In the genomic region with DNA sequence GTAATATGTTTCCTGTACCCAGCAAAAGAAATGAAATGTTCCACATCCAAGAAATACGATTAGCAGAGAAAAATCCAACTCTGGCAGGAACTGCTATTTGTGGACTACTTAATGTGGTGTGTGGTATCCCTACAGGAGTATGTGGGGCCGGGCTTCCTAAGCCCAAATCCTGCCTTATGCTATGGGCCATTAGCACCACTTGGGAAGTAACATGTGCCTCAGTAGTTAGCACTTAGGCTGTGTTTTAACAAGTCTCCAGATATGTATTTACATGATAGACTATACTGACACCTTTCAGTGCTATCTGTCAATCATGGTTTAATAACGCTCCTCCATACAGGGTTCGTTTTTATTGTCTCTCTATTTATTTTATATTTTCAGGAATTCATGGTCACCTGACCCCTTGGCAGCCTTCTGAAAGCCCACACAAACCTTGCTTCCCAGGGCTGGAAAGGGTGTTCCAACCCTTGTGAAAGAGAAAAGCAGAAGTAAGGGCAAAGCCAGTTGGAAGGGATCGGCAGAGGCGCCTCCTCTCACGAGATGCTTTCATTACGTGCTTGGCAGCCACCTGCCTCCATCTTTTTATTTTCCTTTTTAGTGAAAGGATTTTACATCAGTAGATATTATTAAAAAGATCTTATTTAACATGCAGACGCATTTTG, we compare ENCODE assay signal across 10 mouse cellular contexts.
DNase-seq lines count a peak whose midpoint lies in the region; ATAC-seq and TF ChIP-seq lines count a peak whose summit lies in the region.
"Had no signal": no experiment of that assay in that cellular context is flagged by ENCODE, and none has a peak within 500 bp of the region (broad histone marks: within the 10 kb centered on the region; RNA-seq: fewer than 3 reads in every experiment).

No protein-coding gene starts in this region.

- no peaks in the 10 kb centered on the region for H3K27me3 ChIP-seq in heart, adult 2 months (ENCODE audit: control insufficient read depth, insufficient read depth, low read length)
- no peaks in the 10 kb centered on the region for H3K27me3 ChIP-seq in heart, embryonic 11.5 days (ENCODE audit: control insufficient read depth, insufficient read depth, low read length)
- H3K27me3 ChIP-seq in lung, embryonic 16.5 days (ENCODE audit: control insufficient read depth, insufficient read depth, low read depth, low read length): no peaks in the 10 kb centered on the region
- H3K27me3 ChIP-seq in neural tube, embryonic 14.5 days (ENCODE audit: control insufficient read depth, insufficient read depth, low read length): no peaks in the 10 kb centered on the region

- ATAC-seq in heart, embryonic 11.5 days (replicated peaks; ENCODE audit: insufficient number of reproducible peaks, low FRiP score, low TSS enrichment): no peak
- no peak for ATAC-seq in lung, embryonic 16.5 days (ENCODE audit: low read depth)
- peak; percentile 90 for ATAC-seq in granulocyte monocyte progenitor cell, adult 5-6 weeks (replicated peaks; ENCODE audit: poor library complexity, severe bottlenecking)
- ATAC-seq in neural tube, embryonic 14.5 days (ENCODE audit: low read depth): no peak

- peaks cover 9% of the 10 kb centered on the region for H3K79me2 ChIP-seq in heart, adult 2 months (replicated peaks; ENCODE audit: control insufficient read depth, insufficient read depth, low read length)

- no peak for TF ChIP-seq CTCF in heart, adult 2 months (IDR thresholded peaks at IDR 0.05)
- TF ChIP-seq CTCF in lung, adult 2 months (IDR thresholded peaks at IDR 0.05; ENCODE audit: insufficient read depth, low read length): no peak

- H3K27ac ChIP-seq in heart, adult 2 months: peak overlapping the region; percentile 79
- no peak overlapping the region for H3K27ac ChIP-seq in heart, embryonic 11.5 days (ENCODE audit: low read depth, low read length)
- 0 out of 2 replicates have a peak overlapping the region, but pooled peaks have one; percentile 36 for H3K27ac ChIP-seq in lung, embryonic 16.5 days (ENCODE audit: low read length)
- H3K27ac ChIP-seq in neural tube, embryonic 14.5 days (ENCODE audit: low read depth, low read length): peak overlapping the region; percentile 69; the same call in 1 of the 2 replicates
- H3K27ac ChIP-seq: embryonic facial prominence, embryonic 10.5 days had no signal

- no peak overlapping the region for H3K4me2 ChIP-seq in heart, embryonic 11.5 days
- H3K4me2 ChIP-seq in lung, embryonic 16.5 days (ENCODE audit: low read depth, low read length): no peak overlapping the region
- H3K4me2 ChIP-seq in neural tube, embryonic 14.5 days (ENCODE audit: low read depth, low read length): peak overlapping the region; percentile 16; the same call in 1 of the 2 replicates

- peaks cover 29% of the 10 kb centered on the region for H3K36me3 ChIP-seq in heart, adult 2 months (ENCODE audit: control insufficient read depth, insufficient read depth, low read length)
- no peaks in the 10 kb centered on the region for H3K36me3 ChIP-seq in heart, embryonic 11.5 days (ENCODE audit: control insufficient read depth, insufficient read depth, low read length)
- no peaks in the 10 kb centered on the region for H3K36me3 ChIP-seq in lung, embryonic 16.5 days (ENCODE audit: control insufficient read depth, insufficient read depth, low read length)
- H3K36me3 ChIP-seq in neural tube, embryonic 14.5 days (ENCODE audit: control insufficient read depth, insufficient read depth, low read length): no peaks in the 10 kb centered on the region
- H3K36me3 ChIP-seq: embryonic facial prominence, embryonic 10.5 days had no signal

- H3K4me1 ChIP-seq in heart, adult 2 months (ENCODE audit: control insufficient read depth, insufficient read depth, low read length): peaks cover 16% of the 10 kb centered on the region
- H3K4me1 ChIP-seq in heart, embryonic 11.5 days (ENCODE audit: control insufficient read depth, insufficient read depth, low read length): peaks cover 9% of the 10 kb centered on the region
- peaks cover 19% of the 10 kb centered on the region for H3K4me1 ChIP-seq in lung, embryonic 16.5 days (replicated peaks; ENCODE audit: control insufficient read depth, insufficient read depth, low read length)
- H3K4me1 ChIP-seq in lung, adult 2 months (ENCODE audit: control insufficient read depth, insufficient read depth, low read length): peaks cover 18% of the 10 kb centered on the region
- 0 out of 2 replicates have a peak, but pooled peaks cover 7% of the 10 kb centered on the region for H3K4me1 ChIP-seq in neural tube, embryonic 14.5 days (ENCODE audit: control insufficient read depth, insufficient read depth, low read length)

- no peak for DNase-seq in heart, adult 2 months
- DNase-seq in lung, adult 2 months: no peak
- DNase-seq in adrenal gland, postnatal 4 days (ENCODE audit: low spot score in 2 of 2): no peak
- no peak for DNase-seq in ovary, adult 18-20 months (ENCODE audit: low spot score)
- DNase-seq: kidney, postnatal 36 days had no signal

- no peak for TF ChIP-seq EP300 in heart, adult 2 months (IDR thresholded peaks at IDR 0.05; ENCODE audit: insufficient read depth, low read depth, low read length)

- intact Hi-C loops in heart, adult 2 months (cut with DNase I): no loop called here

- H3K9me3 ChIP-seq in heart, embryonic 11.5 days (replicated peaks; ENCODE audit: control insufficient read depth, low read length): no peaks in the 10 kb centered on the region
- H3K9me3 ChIP-seq in lung, embryonic 16.5 days (ENCODE audit: control insufficient read depth, low read length): no peaks in the 10 kb centered on the region
- no peaks in the 10 kb centered on the region for H3K9me3 ChIP-seq in neural tube, embryonic 14.5 days (ENCODE audit: control insufficient read depth, low read length)
- H3K9me3 ChIP-seq: embryonic facial prominence, embryonic 10.5 days had no signal

- H3K9ac ChIP-seq in heart, adult 2 months (ENCODE audit: low read depth, low read length): no peak overlapping the region
- no peak overlapping the region for H3K9ac ChIP-seq in heart, embryonic 11.5 days (ENCODE audit: low read depth, low read length)
- no peak overlapping the region for H3K9ac ChIP-seq in lung, embryonic 16.5 days (ENCODE audit: low read length)
- no peak overlapping the region for H3K9ac ChIP-seq in neural tube, embryonic 14.5 days (replicated peaks; ENCODE audit: low read depth, low read length)

- no peak overlapping the region for H3K4me3 ChIP-seq in heart, adult 2 months
- no peak overlapping the region for H3K4me3 ChIP-seq in heart, embryonic 11.5 days (ENCODE audit: low read depth, low read length)
- H3K4me3 ChIP-seq in lung, embryonic 16.5 days (ENCODE audit: low read length): no peak overlapping the region
- no peak overlapping the region for H3K4me3 ChIP-seq in lung, adult 2 months (replicated peaks; ENCODE audit: extremely low read depth, low read depth, low read length)
- H3K4me3 ChIP-seq in neural tube, embryonic 14.5 days (ENCODE audit: low read depth, low read length): no peak overlapping the region
- H3K4me3 ChIP-seq: embryonic facial prominence, embryonic 10.5 days had no signal

- no peak for TF ChIP-seq POLR2A in heart, adult 2 months (IDR thresholded peaks at IDR 0.05; ENCODE audit: insufficient read depth, low read depth, low read length)
- no peak for TF ChIP-seq POLR2A in lung, adult 2 months (IDR thresholded peaks at IDR 0.05; ENCODE audit: borderline replicate concordance, extremely low read depth, low read depth, low read length)

- 63% methylated on average over 9 of the region's 9 CpGs for WGBS in heart, adult 2 months
- 89% methylated on average over 9 of the region's 9 CpGs for WGBS in heart, embryonic 11.5 days (ENCODE audit: insufficient replicate concordance)
- 83% methylated on average over 9 of the region's 9 CpGs for WGBS in lung, embryonic 16.5 days
- 61% methylated on average over 9 of the region's 9 CpGs for WGBS in lung, adult 2 months
- WGBS in neural tube, embryonic 14.5 days: 68% methylated on average over 9 of the region's 9 CpGs
